Mouse (Mus musculus): ENCODE measurements around the gene Klrg1. TPM values are rescaled to one million over a fixed set of nuclear protein-coding genes. Genes with fewer than 3 reads are reported as not detected.
A peak's percentile ranks its signal among the peaks of the same experiment; 100 is the strongest.

The Klrg1 gene
- total and polyA plus RNA-seq, 3 experiments: 2.0 to 6.0 (median 2.8) TPM

GRCm38 (mm10) chr6:122308136-122308504 is 25.4 kb upstream of the Klrg1 start:
- no peak for DNase-seq (ENCODE audit: extremely low read depth)
- peaks cover 0 to 48% of the 10 kb centered on the region in 2 experiments; a peak in 3 of 4 replicates for H3K4me1 ChIP-seq (ENCODE audit: control insufficient read depth in 1 of 2, insufficient read depth in 2 of 2)
- H3K27me3 ChIP-seq (replicated peaks): no peaks in the 10 kb centered on the region
- H3K36me3 ChIP-seq (replicated peaks in 1 of 2; ENCODE audit: control insufficient read depth in 1 of 2, insufficient read depth in 1 of 2, low read length in 1 of 2): peaks cover 5 to 21% of the 10 kb centered on the region in 2 experiments
- dilution Hi-C loops (cut with MboI; ENCODE audit: extremely low pct_ligation_motif_present, extremely low pct_unique_long_range_greater_than_20kb, low sequenced_read_pairs): no loop called here
- no peak for TF ChIP-seq JUND (conservative IDR thresholded peaks at IDR 0.05; ENCODE audit: low read depth, low read length)
- no peak for TF ChIP-seq HCFC1 (IDR thresholded peaks at IDR 0.05; ENCODE audit: low read depth, low read length)
- TF ChIP-seq RCOR1 (conservative IDR thresholded peaks at IDR 0.05; ENCODE audit: low read depth, low read length): no peak
- no peak for TF ChIP-seq TCF12 (IDR thresholded peaks at IDR 0.05; ENCODE audit: low read depth, low read length)
- no peak for TF ChIP-seq KAT2A (IDR thresholded peaks at IDR 0.05; ENCODE audit: insufficient replicate concordance, low read length)
- no peak for TF ChIP-seq ZKSCAN1 (IDR thresholded peaks at IDR 0.05; ENCODE audit: borderline replicate concordance, low read depth, low read length)
- no peak for TF ChIP-seq BHLHE40 (IDR thresholded peaks at IDR 0.05; ENCODE audit: low read depth, low read length)
- no peak for TF ChIP-seq ZNF384 (IDR thresholded peaks at IDR 0.05; ENCODE audit: low read depth, low read length)
- TF ChIP-seq MEF2A (IDR thresholded peaks at IDR 0.05; ENCODE audit: borderline replicate concordance, low read depth, low read length): no peak
- TF ChIP-seq ETS1 (conservative IDR thresholded peaks at IDR 0.05; ENCODE audit: low read depth, low read length): no peak
- no peak for TF ChIP-seq POLR2AphosphoS2 (IDR thresholded peaks at IDR 0.05; ENCODE audit: low read depth, low read length)
- no peak for TF ChIP-seq MAFK (IDR thresholded peaks at IDR 0.05; ENCODE audit: insufficient replicate concordance, low read length)
- no peak for TF ChIP-seq E2F4 (IDR thresholded peaks at IDR 0.05; ENCODE audit: insufficient replicate concordance, low read depth, low read length)
- no peak for TF ChIP-seq EP300 (IDR thresholded peaks at IDR 0.05; ENCODE audit: low read length)
- TF ChIP-seq MAX (IDR thresholded peaks at IDR 0.05; ENCODE audit: low read length): no peak
- H3K79me2 ChIP-seq (replicated peaks; ENCODE audit: control insufficient read depth, extremely low read depth, insufficient read depth, poor library complexity, severe bottlenecking): peaks cover 34% of the 10 kb centered on the region
- H3K4me2 ChIP-seq (ENCODE audit: insufficient read depth, low read depth, poor library complexity, severe bottlenecking): peak overlapping the region; percentile 21; the same call in 1 of the 2 replicates
- H3K9me3 ChIP-seq (replicated peaks; ENCODE audit: low read length): no peaks in the 10 kb centered on the region
- no peak overlapping the region for H3K27ac ChIP-seq (ENCODE audit: insufficient read depth, low read depth)
- in situ Hi-C loops (cut with MboI; ENCODE audit: low pct_ligation_motif_present, low pct_unique_long_range_greater_than_20kb, low sequenced_read_pairs): loop anchor here (5.0 kb wide), 2 partner anchors 51 to 84 kb away; no protein-coding TSS in a partner anchor
- H3K4me3 ChIP-seq (replicated peaks in 1 of 3; ENCODE audit: low read depth in 2 of 3, low read length in 2 of 3, poor library complexity in 1 of 3): no peak overlapping the region
- H3K9ac ChIP-seq (ENCODE audit: insufficient read depth, low read depth): no peak overlapping the region

GRCm38 (mm10) chr6:122306707-122307106 is 24.0 kb upstream of the Klrg1 start:
- H3K27ac ChIP-seq (ENCODE audit: insufficient read depth, low read depth): no peak overlapping the region
- H3K4me3 ChIP-seq (replicated peaks in 1 of 3; ENCODE audit: low read depth in 2 of 3, low read length in 2 of 3, poor library complexity in 1 of 3): no peak overlapping the region
- TF ChIP-seq USF2 (conservative IDR thresholded peaks at IDR 0.05; ENCODE audit: low read depth, low read length) (no peak), MAFK (IDR thresholded peaks at IDR 0.05; ENCODE audit: insufficient replicate concordance, low read length) (peak; percentile 93)
- no peak overlapping the region for H3K9ac ChIP-seq (ENCODE audit: insufficient read depth, low read depth)
- H3K4me1 ChIP-seq (ENCODE audit: control insufficient read depth in 1 of 2, insufficient read depth in 2 of 2): peaks cover 0 to 56% of the 10 kb centered on the region in 2 experiments; a peak in 3 of 4 replicates
- H3K4me2 ChIP-seq (ENCODE audit: insufficient read depth, low read depth, poor library complexity, severe bottlenecking): no peak overlapping the region
- dilution Hi-C loops (cut with MboI; ENCODE audit: extremely low pct_ligation_motif_present, extremely low pct_unique_long_range_greater_than_20kb, low sequenced_read_pairs): no loop called here
- DNase-seq (ENCODE audit: extremely low read depth): no peak
- in situ Hi-C loops (cut with MboI; ENCODE audit: low pct_ligation_motif_present, low pct_unique_long_range_greater_than_20kb, low sequenced_read_pairs): loop anchor here (5.0 kb wide), 2 partner anchors 49 to 86 kb away; no protein-coding TSS in a partner anchor
- peaks cover 28% of the 10 kb centered on the region for H3K79me2 ChIP-seq (replicated peaks; ENCODE audit: control insufficient read depth, extremely low read depth, insufficient read depth, poor library complexity, severe bottlenecking)
- H3K9me3 ChIP-seq (replicated peaks; ENCODE audit: low read length): no peaks in the 10 kb centered on the region
- no peaks in the 10 kb centered on the region for H3K27me3 ChIP-seq (replicated peaks)
- peaks cover 0 to 8% of the 10 kb centered on the region in 2 experiments for H3K36me3 ChIP-seq (replicated peaks in 1 of 2; ENCODE audit: control insufficient read depth in 1 of 2, insufficient read depth in 1 of 2, low read length in 1 of 2)

Measured in CH12.LX (cell line).